Comparison of ENCODE assay signal across 24 mouse cellular contexts in the genomic region with DNA sequence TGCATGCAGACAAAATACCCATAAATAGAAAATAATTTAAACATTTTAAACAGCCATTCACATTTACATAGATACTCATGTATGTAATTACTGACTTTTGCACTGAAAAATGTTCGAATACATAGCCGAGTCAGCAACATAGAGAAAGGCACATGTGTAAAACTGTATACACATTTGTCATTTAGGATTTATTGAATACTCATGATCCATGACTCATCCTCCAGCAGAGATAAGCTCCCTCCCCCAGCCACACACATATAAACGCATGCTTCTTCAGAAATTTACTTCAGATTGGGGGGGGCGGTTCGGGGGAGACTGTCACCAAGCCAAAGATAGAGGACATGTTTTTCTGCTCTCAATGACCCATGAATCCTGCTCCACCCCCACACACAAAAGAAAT. TPM values are rescaled to one million over a fixed set of nuclear protein-coding genes. Genes with fewer than 3 reads are reported as not detected.
A peak's percentile ranks its signal among the peaks of the same experiment; 100 is the strongest.
DNase-seq lines count a peak whose midpoint lies in the region; ATAC-seq and TF ChIP-seq lines count a peak whose summit lies in the region.
"Had no signal": no experiment of that assay in that cellular context is flagged by ENCODE, and none has a peak within 500 bp of the region (broad histone marks: within the 10 kb centered on the region; RNA-seq: fewer than 3 reads in every experiment).

No protein-coding gene starts in this region.

- H3K27me3 ChIP-seq in liver, postnatal 0 days (ENCODE audit: insufficient read depth, low read length) = no peaks in the 10 kb centered on the region
- H3K27me3 ChIP-seq: hindbrain, embryonic 15.5 days; Patski had no signal

- TF ChIP-seq CTCF in liver, postnatal 0 days (IDR thresholded peaks at IDR 0.05; ENCODE audit: low read depth) = no peak

- no peak for ATAC-seq in liver, postnatal 0 days
- ATAC-seq: activated CD4-positive, CD25-positive, alpha-beta regulatory T cell, adult 4 months; forebrain, embryonic 14.5 days had no signal

- H3K4me2 ChIP-seq in liver, postnatal 0 days (ENCODE audit: low read depth, low read length) = peak overlapping the region; percentile 35; the same call in 1 of the 2 replicates
- H3K4me2 ChIP-seq: embryonic facial prominence, embryonic 12.5 days had no signal

- no peak for TF ChIP-seq EP300 in liver, postnatal 0 days (IDR thresholded peaks at IDR 0.05; ENCODE audit: low read depth)

- H3K4me1 ChIP-seq in liver, postnatal 0 days (ENCODE audit: insufficient read depth) = no peaks in the 10 kb centered on the region

- H3K4me3 ChIP-seq in liver, postnatal 0 days (ENCODE audit: low read depth, low read length) = no peak overlapping the region
- no peak overlapping the region for H3K4me3 ChIP-seq in macrophage (ENCODE audit: inconsistent target)
- H3K4me3 ChIP-seq: embryonic facial prominence, embryonic 12.5 days; forebrain, embryonic 10.5 days; heart, embryonic 13.5 days; hindbrain, embryonic 15.5 days had no signal

- no peak for DNase-seq in liver, postnatal 0 days
- DNase-seq in liver (no peak), MN1 (ENCODE audit: low spot score) (peak; percentile 39)
- no peak for DNase-seq in spleen, postnatal 4 days (ENCODE audit: low spot score in 2 of 2)
- DNase-seq in kidney, adult 18-20 months = no peak
- no peak for DNase-seq in thymus, postnatal 36 days
- DNase-seq: adrenal gland, postnatal 14 days; cerebellum, adult 18-20 months; cerebellum, adult 9-11 months; cerebellum, postnatal 36 days; gastrocnemius, adult 2 months; gastrocnemius, postnatal 25 days; heart, adult 11 months; heart, postnatal 36 days had no signal

- no peak overlapping the region for H3K27ac ChIP-seq in liver, postnatal 0 days (ENCODE audit: low read depth)
- H3K27ac ChIP-seq in macrophage = peak overlapping the region; percentile 73
- H3K27ac ChIP-seq: embryonic facial prominence, embryonic 12.5 days; forebrain, embryonic 10.5 days; heart, embryonic 13.5 days had no signal

- no peak overlapping the region for H3K9ac ChIP-seq in liver, postnatal 0 days (replicated peaks)
- H3K9ac ChIP-seq: heart, embryonic 13.5 days; hindbrain, embryonic 15.5 days had no signal

- H3K79me2 ChIP-seq in macrophage (ENCODE audit: inconsistent target) = peaks cover 2% of the 10 kb centered on the region; the same call in 1 of the 2 replicates

- H3K9me3 ChIP-seq in liver, postnatal 0 days (ENCODE audit: low read length) = no peaks in the 10 kb centered on the region
- H3K9me3 ChIP-seq: embryonic facial prominence, embryonic 12.5 days; forebrain, embryonic 10.5 days; heart, embryonic 13.5 days; hindbrain, embryonic 15.5 days had no signal

- no peaks in the 10 kb centered on the region for H3K36me3 ChIP-seq in liver, postnatal 0 days (replicated peaks; ENCODE audit: insufficient read depth, low read length)
- H3K36me3 ChIP-seq in macrophage (ENCODE audit: inconsistent target) = no peaks in the 10 kb centered on the region
- H3K36me3 ChIP-seq: embryonic facial prominence, embryonic 12.5 days; forebrain, embryonic 10.5 days; heart, embryonic 13.5 days; hindbrain, embryonic 15.5 days had no signal

- 69% methylated on average over 5 of the region's 5 CpGs for WGBS in liver, postnatal 0 days (ENCODE audit: insufficient replicate concordance)
- WGBS in macrophage (ENCODE audit: missing documents) = 77% methylated on average over 5 of the region's 5 CpGs

RNA-seq across cellular contexts. Expression of a gene that starts 7.3 kb away (rescaled TPM):
- not detected in 2 replicates for polyA plus RNA-seq in liver, postnatal 0 days (2015; fragmentation: Nextera tagmentation; extraction: Ambion mirVana)
- 10 to 100 TPM in 1 of 26 experiments, 1 to 10 TPM in 16, under 1 TPM in 7, not detected in 2; 0.41 to 11.1 (median 1.7) TPM for total RNA-seq in macrophage (2018; cell fraction: chromatin; rRNA removed)
- total RNA-seq in macrophage (2018; cell fraction: cytosol; rRNA removed) = 1 to 10 TPM in 25 of 26 experiments, under 1 TPM in 1; 0.94 to 9.9 (median 3.0) TPM
- 1 to 10 TPM in 25 of 26 experiments, under 1 TPM in 1; 0.82 to 8.2 (median 2.4) TPM for total RNA-seq in macrophage (2018; cell fraction: nucleus; rRNA removed)
- 3.1 to 15.6 TPM (median 13.6 TPM) in 3 replicates for polyA plus RNA-seq in macrophage (2018)
- total RNA-seq: adrenal gland, postnatal 14 days; gastrocnemius, adult 2 months; gastrocnemius, postnatal 25 days; heart, postnatal 36 days had no signal
- polyA plus RNA-seq: activated CD4-positive, CD25-positive, alpha-beta regulatory T cell, adult 4 months; heart, postnatal 0 days had no signal

RNA-seq across cellular contexts. Expression of a gene that starts 24.7 kb away (rescaled TPM):
- polyA plus RNA-seq in liver, postnatal 0 days (2015; fragmentation: Nextera tagmentation; extraction: Ambion mirVana) = 4.7 TPM in 2 replicates
- total RNA-seq in macrophage (2018; cell fraction: chromatin; rRNA removed) = 100 to 1,000 TPM in 1 of 26 experiments, 10 to 100 TPM in 25; 26.7 to 107 (median 64.1) TPM
- 10 to 100 TPM; 31.6 to 81.3 (median 49.4) TPM for total RNA-seq in macrophage (2018; cell fraction: cytosol; rRNA removed)
- 100 to 1,000 TPM in 5 of 26 experiments, 10 to 100 TPM in 21; 37.7 to 114 (median 79.0) TPM for total RNA-seq in macrophage (2018; cell fraction: nucleus; rRNA removed)
- polyA plus RNA-seq in macrophage (2018) = 37.4 to 56.2 TPM (median 46.6 TPM) in 3 replicates

RNA-seq across cellular contexts. Expression of a gene that starts 26.7 kb away (rescaled TPM):
- 0.44 and 0.60 TPM in 2 replicates for polyA plus RNA-seq in liver, postnatal 0 days (2015; fragmentation: Nextera tagmentation; extraction: Ambion mirVana)
- total RNA-seq in macrophage (2018; cell fraction: chromatin; rRNA removed) = not detected
- total RNA-seq in macrophage (2018; cell fraction: cytosol; rRNA removed) = under 1 TPM; 0.05 to 0.52 (median 0.20) TPM
- under 1 TPM in 16 of 26 experiments, not detected in 10; 0.21 to 0.99 (median 0.39) TPM for total RNA-seq in macrophage (2018; cell fraction: nucleus; rRNA removed)
- polyA plus RNA-seq in macrophage (2018) = 0.32 to 0.56 TPM (median 0.54 TPM) in 3 replicates
- total RNA-seq: gastrocnemius, adult 2 months; heart, postnatal 36 days had no signal
- polyA plus RNA-seq: activated CD4-positive, CD25-positive, alpha-beta regulatory T cell, adult 4 months had no signal

RNA-seq across cellular contexts. Expression of a gene that starts 34.1 kb away (rescaled TPM):
- not detected in 2 replicates for polyA plus RNA-seq in liver, postnatal 0 days (2015; fragmentation: Nextera tagmentation; extraction: Ambion mirVana)
- total RNA-seq in macrophage (2018; cell fraction: chromatin; rRNA removed) = not detected
- not detected for total RNA-seq in macrophage (2018; cell fraction: cytosol; rRNA removed)
- total RNA-seq in macrophage (2018; cell fraction: nucleus; rRNA removed) = not detected
- not detected in 3 replicates for polyA plus RNA-seq in macrophage (2018)
- total RNA-seq: adrenal gland, adult 18-20 months; adrenal gland, postnatal 14 days; gastrocnemius, adult 2 months; gastrocnemius, postnatal 25 days; heart, postnatal 36 days had no signal
- polyA plus RNA-seq: activated CD4-positive, CD25-positive, alpha-beta regulatory T cell, adult 4 months; forebrain, embryonic 14.5 days; heart, embryonic 13.5 days; heart, postnatal 0 days; hindbrain, embryonic 15.5 days; Patski had no signal

RNA-seq across cellular contexts. Expression of a gene that starts 55.2 kb away (rescaled TPM):
- 4.3 and 4.6 TPM in 2 replicates for polyA plus RNA-seq in liver, postnatal 0 days (2015; fragmentation: Nextera tagmentation; extraction: Ambion mirVana)
- total RNA-seq in macrophage (2018; cell fraction: chromatin; rRNA removed) = 10 to 100 TPM in 23 of 26 experiments, 1 to 10 TPM in 3; 6.6 to 47.0 (median 29.7) TPM
- total RNA-seq in macrophage (2018; cell fraction: cytosol; rRNA removed) = 10 to 100 TPM in 23 of 26 experiments, 1 to 10 TPM in 3; 8.5 to 18.7 (median 14.4) TPM
- total RNA-seq in macrophage (2018; cell fraction: nucleus; rRNA removed) = 10 to 100 TPM in 19 of 26 experiments, 1 to 10 TPM in 7; 5.8 to 35.6 (median 14.1) TPM
- 14.2 to 28.9 TPM (median 14.3 TPM) in 3 replicates for polyA plus RNA-seq in macrophage (2018)
